Mouse (Mus musculus): Measurements from ENCODE around the gene Dab1.

Dab1 gene

DNA sequence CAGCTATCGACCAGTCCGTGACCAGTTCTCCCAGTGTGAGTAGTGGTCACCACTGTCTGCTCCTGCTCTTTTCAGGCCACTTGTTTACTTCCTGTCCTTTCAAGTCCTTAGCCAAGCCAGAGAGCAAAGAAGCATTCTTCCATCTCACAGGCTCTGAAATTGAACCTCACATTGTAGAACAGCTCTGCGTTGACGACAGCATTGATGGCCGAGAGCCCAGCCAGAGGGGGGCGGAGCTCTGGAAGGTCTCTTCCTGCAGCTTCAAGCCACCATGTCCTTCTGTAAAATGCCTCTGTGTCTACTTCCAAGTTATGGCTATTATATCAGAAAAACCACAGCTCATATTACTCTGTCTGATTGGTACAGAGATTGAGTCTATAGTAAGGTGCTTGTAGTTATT is 1127.3 kb downstream of the Dab1 start:
- peak; percentile 19 for DNase-seq (ENCODE audit: low spot score)

DNA sequence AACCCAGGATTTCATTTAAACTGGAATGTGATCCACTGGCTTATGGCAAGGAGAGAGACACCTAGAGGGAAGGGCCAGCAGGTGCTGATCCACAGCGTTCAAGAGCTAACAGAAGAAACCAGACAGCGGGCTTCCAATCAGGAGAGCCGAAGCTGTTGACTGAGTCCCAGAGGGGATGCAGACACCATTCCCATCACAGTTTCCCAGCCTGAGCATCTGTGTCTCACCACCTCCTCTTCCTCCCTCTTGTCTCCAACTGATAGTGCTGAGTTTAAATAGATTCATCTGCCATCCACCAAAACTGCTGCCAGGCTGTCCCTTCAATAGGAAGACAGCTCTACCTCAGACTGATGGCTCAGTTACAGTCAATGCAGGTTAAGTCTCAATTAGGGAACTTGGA is 1134.9 kb downstream of the Dab1 start:
- peak; percentile 16 for DNase-seq (ENCODE audit: low spot score)

DNA sequence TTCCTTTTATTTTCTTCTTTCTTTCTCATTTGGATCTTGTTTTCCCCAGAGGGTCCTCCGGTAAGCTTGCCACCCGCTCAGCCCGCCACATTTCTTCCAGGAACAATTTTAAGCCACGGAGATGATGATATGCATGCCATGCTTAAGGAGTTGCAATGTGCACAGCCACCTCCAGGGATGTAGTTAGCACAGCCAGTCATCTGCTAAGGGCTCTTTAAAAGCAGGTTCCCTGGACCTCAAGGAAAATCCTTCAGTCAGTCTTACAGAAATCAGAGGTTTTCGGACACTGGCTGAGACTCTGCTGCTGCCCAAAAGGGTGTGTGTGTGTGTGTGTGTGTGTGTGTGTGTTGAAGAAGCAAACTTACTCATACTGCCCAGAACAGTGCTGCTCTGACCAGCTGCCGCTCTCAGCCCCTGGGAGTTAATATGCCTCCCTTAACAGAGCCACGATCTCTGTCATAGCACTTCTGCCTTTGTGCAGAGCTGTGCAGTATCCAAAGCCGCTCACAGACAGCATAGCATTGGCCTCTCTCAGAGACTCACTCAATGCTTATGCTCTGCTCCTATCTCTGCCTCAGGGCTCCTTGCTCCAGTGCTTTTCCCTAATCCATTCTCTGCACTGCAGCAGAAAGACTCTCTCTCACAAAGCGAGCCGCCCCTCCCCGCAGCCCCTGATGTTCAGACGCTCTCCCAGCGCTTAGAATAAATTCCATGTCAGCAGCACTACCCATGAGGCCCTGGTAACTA is 1141.9 kb downstream of the Dab1 start:
- DNase-seq (ENCODE audit: low spot score) = no peak

GRCm38 (mm10) chr4:104766065-104766464 is 1146.9 kb downstream of the Dab1 start, which contains the start of gene C8b:
TSS of gene C8b (plus strand) at chr4:104766317.
- no peak for DNase-seq (ENCODE audit: low spot score)

DNA sequence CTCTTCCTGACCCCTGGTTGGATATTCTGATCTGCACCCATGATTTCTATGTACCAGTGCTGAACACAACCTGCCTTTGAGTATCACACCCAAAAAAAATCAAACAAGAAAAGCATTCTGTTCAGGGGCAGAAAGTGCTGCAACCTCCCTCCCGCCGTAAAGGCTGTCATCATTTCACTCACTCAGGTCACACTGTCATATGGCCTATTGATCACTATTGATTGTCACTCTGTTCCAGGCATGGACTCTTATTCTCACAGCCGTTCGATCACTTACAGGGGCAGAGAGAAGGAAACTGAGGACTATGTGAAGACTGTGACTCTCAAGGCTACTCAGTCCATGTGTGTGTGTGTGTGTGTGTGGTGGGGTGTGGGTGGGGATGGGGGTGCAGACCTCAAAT is 1149.0 kb downstream of the Dab1 start:
- DNase-seq (ENCODE audit: low spot score) = no peak

DNA sequence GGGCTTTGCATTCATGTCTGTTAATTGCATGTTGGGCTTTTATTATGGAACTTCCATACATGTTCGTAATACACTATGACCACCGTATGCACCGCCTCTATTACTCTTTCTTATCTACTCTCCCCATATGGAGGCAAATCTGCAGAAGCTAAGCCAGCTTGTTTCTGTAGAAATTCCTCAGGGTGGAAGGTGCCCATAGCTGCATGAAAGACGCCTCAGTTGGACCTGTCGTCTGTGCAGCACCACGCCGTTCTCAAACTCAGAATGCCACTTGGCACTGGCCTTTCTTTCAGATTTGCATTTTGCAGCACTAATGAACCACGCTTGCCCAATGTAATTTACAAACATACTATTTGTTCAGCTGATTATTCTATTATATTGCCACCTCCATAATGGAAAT is 1150.4 kb downstream of the Dab1 start:
- DNase-seq (ENCODE audit: low spot score) = no peak

DNA sequence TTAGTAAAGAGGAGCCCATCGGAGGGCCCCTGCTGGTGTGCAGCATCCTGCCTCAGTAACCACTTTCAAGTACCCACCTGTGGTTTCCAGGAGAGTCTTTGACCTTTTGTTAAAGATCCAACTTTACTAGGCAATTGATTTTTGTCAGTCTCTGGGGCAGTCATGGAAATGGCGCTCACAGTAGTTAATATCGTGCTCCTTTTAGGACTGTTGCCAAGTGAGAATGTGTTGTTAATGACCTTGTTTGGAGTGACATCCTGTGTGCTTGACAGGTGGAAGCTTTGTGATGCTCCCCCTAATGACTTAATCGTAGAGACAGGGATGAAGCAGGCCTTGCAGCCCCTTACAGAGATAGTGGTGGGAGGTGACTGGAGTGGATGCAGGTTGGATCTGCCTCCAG is 1151.2 kb downstream of the Dab1 start:
- DNase-seq (ENCODE audit: low spot score) = no peak

- DNase-seq (ENCODE audit: low spot score) = no peak
Measured at GRCm38 (mm10) chr4:104775601-104776000, 1156.4 kb downstream of the Dab1 start.

DNA sequence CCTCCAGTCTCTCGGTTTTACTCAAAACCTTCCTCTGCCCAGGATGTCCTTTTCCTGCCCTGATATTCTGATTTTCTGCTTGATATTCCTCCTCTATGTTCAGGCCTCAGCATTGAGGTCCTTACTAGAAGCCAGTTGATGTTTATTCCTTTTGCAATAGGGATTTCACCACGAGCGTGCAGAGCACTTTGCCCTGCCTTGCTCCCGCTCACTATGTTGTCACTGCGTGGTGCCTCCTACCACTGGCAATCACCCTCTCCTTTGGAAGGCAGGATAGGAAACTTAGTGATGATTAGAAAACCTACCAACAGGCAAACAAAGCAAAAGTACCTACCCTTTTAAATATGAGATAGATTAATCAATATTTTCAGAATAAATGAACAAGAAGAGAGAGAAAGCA is 1160.3 kb downstream of the Dab1 start:
- DNase-seq (ENCODE audit: low spot score) = no peak

GRCm38 (mm10) chr4:104781441-104781840 is 1162.3 kb downstream of the Dab1 start:
- no peak for DNase-seq (ENCODE audit: low spot score)

- no peak for DNase-seq (ENCODE audit: low spot score)
Measured at GRCm38 (mm10) chr4:104782346-104782745, 1163.2 kb downstream of the Dab1 start.

DNA sequence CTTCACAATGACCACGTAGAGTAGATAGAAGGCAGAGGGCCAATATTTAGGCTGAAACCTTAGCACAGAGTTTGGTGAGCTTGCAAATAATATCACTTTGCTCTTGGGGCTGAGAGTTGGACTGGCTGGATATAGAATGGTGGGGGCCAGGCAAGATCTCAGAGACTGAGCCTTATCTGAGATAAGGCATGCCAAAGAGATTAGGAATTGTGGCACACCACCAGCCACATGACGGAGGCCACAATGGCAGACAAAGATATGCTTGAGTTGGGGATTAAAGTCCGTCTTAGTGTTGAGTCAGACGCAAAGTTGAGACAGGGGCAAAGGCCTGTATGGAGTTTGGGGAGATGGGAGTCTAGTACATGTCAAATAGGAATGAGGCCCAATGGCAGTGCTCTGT is 1173.0 kb downstream of the Dab1 start:
- DNase-seq (ENCODE audit: low spot score) = no peak

Data from layer of hippocampus, adult 11-12 months (tissue).